Mouse (Mus musculus) ES-E14 (cell line): ENCODE data around the gene Itpka.

Experiments used
- CHD2 ChIP-seq: IDR thresholded peaks from 2 replicates; pipeline ENCODE4 v1.6.1; 2014; ENCODE audit warnings: mild to moderate bottlenecking, low read depth, low read length, inconsistent platforms
- HCFC1 ChIP-seq: IDR thresholded peaks from 2 replicates; pipeline ENCODE4 v1.6.1; 2012; ENCODE audit warnings: low read length, inconsistent platforms, borderline replicate concordance; ENCODE audit not compliant: insufficient read depth
- MAFK ChIP-seq: IDR thresholded peaks from 2 replicates; pipeline ENCODE4 v1.6.1; 2014; ENCODE audit warnings: mild to moderate bottlenecking, low read depth, low read length, inconsistent platforms; ENCODE audit not compliant: insufficient read depth
- ZC3H11A ChIP-seq: IDR thresholded peaks from 2 replicates; pipeline ENCODE4 v1.6.1; 2012; ENCODE audit warnings: low read depth, mild to moderate bottlenecking, inconsistent platforms, low read length, borderline replicate concordance
- ZNF384 ChIP-seq: IDR thresholded peaks from 2 replicates; pipeline ENCODE4 v1.6.1; 2012; ENCODE audit warnings: low read depth, low read length, inconsistent platforms

GRCm38 (mm10) chr2:119758844-119759835 lies 17.0 kb downstream of the Itpka start:
- TF ChIP-seq HCFC1 (no peak), ZC3H11A (no peak), MAFK (no peak), CHD2 (no peak), ZNF384 (no peak)
